Mouse (Mus musculus) spleen, adult 2 months (tissue): ENCODE measurements around the gene Tmem53.

ENCODE experiments used
- CTCF ChIP-seq: fragments of 200-500 bp; IDR thresholded peaks from 2 replicates; pipeline ENCODE4 v1.5.1; 2011; ENCODE audit warnings: mild to moderate bottlenecking, inconsistent platforms; ENCODE audit not compliant: insufficient read depth, insufficient read length, insufficient replicate concordance; ENCODE audit errors: extremely low read depth
- POLR2A ChIP-seq: fragments of 200-500 bp; IDR thresholded peaks from 2 replicates; pipeline ENCODE4 v1.6.1; 2011; ENCODE audit warnings: low read depth, low read length, inconsistent platforms

DNA sequence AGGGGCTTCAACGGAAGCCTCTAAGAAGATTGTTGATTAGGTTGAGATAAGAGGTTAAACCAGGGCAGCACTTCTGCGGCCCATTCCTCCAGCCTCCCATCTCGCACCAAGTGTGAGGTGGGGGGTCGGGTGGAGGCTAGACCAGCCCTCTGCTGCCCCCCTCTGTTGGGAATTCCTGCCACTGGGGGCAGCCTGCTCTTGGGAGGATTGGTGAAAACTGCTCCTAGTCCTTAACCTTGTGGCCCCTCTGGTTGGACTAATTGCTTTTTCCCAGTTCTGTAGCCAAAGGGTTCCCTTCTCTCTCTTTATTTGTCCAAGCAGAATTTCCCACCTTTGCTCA, 61.3 kb downstream of the Tmem53 start:
- TF ChIP-seq POLR2A (no peak), CTCF (no peak)
